Mouse (Mus musculus) lung, adult 18-20 months (tissue): Measurements from ENCODE around the gene Gm6760.

Source experiments
- DNase-seq, 2 experiments: peaks; one replicate each; pipeline ENCODE4 v3.0.0; 2022; ENCODE audit warnings: mixed read lengths in 2 of 2

Gm6760 gene

DNA sequence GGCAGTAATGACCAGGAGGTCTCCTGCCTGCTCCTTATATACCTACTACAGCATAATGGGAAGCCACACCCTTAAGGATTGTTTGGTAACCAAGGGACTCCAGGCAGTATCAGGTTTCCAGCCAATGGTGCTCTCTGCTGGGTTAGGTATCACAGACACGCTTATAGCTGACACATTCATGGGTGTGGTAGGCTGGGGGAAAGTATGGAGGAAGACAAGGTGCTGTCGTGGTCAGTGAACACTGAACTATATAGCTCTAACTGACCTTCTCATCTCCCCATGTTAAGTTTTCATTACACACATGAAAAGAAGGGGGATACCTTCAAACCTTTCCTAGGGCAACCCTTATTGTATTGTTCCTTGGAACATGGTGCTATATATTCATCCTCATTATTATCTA lies at the start of gene Gm6760:
TSS of gene Gm6760 (minus strand) at position 101 of the 400 bp plus-strand sequence.
- no peak for DNase-seq

GRCm38 (mm10) chrX:64181246-64181645 lies 29.2 kb upstream of the Gm6760 start:
- no peak for DNase-seq

- DNase-seq = no peak
Measured at GRCm38 (mm10) chrX:64173248-64173647, 21.2 kb upstream of the Gm6760 start, which contains the start of gene 3830417A13Rik. 3830417A13Rik (plus strand) TSS chrX:64173548.
